Mouse (Mus musculus) CH12F3 (cell line): ENCODE results near the gene Padi3.

ENCODE experiments used
- in situ Hi-C: fragments of 300-500 bp; cut with MboI; formaldehyde crosslinking; loops from 2 replicates; pipeline ENCODE4 v1.14.3; 2020; ENCODE audit warnings: low sequenced_read_pairs

The Padi3 gene

GRCm38 (mm10) chr4:140740655-140741054, 69.8 kb downstream of the Padi3 start:
- in situ Hi-C loops, result no loop called here
